Mouse (Mus musculus): ENCODE data around the gene Catip. TPM values are rescaled to one million over a fixed set of nuclear protein-coding genes. Genes with fewer than 3 reads are reported as not detected.

Catip gene
- polyA plus RNA-seq, 1 experiment: 3.1 TPM

GRCm38 (mm10) chr1:74386363-74386713, 24.4 kb downstream of the Catip start:
- TF ChIP-seq POLR2A (IDR thresholded peaks at IDR 0.05; ENCODE audit: borderline replicate concordance, extremely low read depth, insufficient read depth, insufficient read length, poor library complexity, severe bottlenecking) (no peak), CTCF (IDR thresholded peaks at IDR 0.05; ENCODE audit: borderline replicate concordance, extremely low read depth, insufficient read depth, insufficient read length) (no peak)
- DNase-seq (ENCODE audit: low read depth): no peak

- DNase-seq (ENCODE audit: low read depth): peak; percentile 98
- TF ChIP-seq POLR2A (IDR thresholded peaks at IDR 0.05; ENCODE audit: borderline replicate concordance, extremely low read depth, insufficient read depth, insufficient read length, poor library complexity, severe bottlenecking) (no peak), CTCF (IDR thresholded peaks at IDR 0.05; ENCODE audit: borderline replicate concordance, extremely low read depth, insufficient read depth, insufficient read length) (peak; percentile 44; the same call in 1 of the 2 replicates)
Measured at GRCm38 (mm10) chr1:74386714-74387385, 24.9 kb downstream of the Catip start.

DNA sequence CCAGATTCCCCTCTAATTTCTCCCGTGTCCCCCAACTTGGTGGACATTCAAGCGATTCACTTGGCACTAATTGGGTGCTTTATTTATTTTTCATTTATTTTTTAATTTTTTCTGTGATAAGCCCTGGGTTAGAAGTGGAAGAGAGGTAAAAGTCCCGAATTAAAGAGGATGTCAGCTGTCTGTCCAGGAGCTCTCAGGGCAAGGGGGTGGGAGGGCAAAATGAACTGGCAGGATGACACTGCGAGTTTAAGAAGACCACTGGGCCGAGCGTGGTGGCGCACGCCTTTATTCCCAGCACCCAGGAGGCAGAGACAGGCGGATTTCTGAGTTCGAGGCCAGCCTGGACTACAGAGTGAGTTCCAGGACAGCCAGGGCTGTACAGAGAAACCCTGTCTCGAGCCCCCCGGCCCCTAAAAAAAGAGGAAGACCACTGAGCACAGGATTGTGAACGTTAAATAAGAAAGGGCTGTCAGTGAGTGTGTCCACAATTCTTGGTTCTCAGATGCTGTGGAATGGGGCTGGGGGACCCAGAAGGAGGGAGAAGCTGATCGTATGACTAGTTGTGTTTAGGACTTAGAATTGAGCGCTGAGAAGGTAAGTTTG, 25.6 kb downstream of the Catip start:
- no peak for TF ChIP-seq POLR2A (IDR thresholded peaks at IDR 0.05; ENCODE audit: borderline replicate concordance, extremely low read depth, insufficient read depth, insufficient read length, poor library complexity, severe bottlenecking)
- TF ChIP-seq CTCF (IDR thresholded peaks at IDR 0.05; ENCODE audit: borderline replicate concordance, extremely low read depth, insufficient read depth, insufficient read length): no peak
- no peak for DNase-seq (ENCODE audit: low read depth)

- no peak for DNase-seq (ENCODE audit: low read depth)
- no peak for TF ChIP-seq CTCF (IDR thresholded peaks at IDR 0.05; ENCODE audit: borderline replicate concordance, extremely low read depth, insufficient read depth, insufficient read length)
- TF ChIP-seq POLR2A (IDR thresholded peaks at IDR 0.05; ENCODE audit: borderline replicate concordance, extremely low read depth, insufficient read depth, insufficient read length, poor library complexity, severe bottlenecking): no peak
Measured at GRCm38 (mm10) chr1:74388398-74388920, 26.6 kb downstream of the Catip start.

DNA sequence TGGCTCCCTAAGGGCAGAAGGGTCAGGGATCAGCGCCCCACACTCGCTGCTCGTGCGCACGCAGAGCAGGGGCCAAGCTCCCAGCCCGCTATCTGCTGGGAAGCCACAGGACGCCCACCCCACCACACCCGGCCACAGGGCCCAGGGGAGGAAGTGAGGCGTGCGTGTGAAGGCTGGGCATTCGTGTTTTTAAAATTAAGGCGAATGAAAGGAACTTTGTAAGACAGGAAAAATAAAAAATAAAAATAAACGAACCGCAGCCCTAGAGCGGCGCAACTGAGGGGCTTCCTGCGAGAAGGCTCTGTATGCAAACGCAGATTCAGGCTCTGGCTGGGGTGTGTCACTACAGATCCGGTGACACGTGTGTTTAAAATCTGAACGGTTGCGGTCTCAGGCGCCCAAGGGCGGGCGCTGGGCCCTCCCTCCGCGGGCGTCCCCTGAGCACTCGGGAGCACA, 28.0 kb downstream of the Catip start:
- TF ChIP-seq CTCF (IDR thresholded peaks at IDR 0.05; ENCODE audit: borderline replicate concordance, extremely low read depth, insufficient read depth, insufficient read length): no peak
- TF ChIP-seq POLR2A (IDR thresholded peaks at IDR 0.05; ENCODE audit: borderline replicate concordance, extremely low read depth, insufficient read depth, insufficient read length, poor library complexity, severe bottlenecking): no peak
- DNase-seq (ENCODE audit: low read depth): peak; percentile 27

- TF ChIP-seq CTCF (IDR thresholded peaks at IDR 0.05; ENCODE audit: borderline replicate concordance, extremely low read depth, insufficient read depth, insufficient read length) (peak; percentile 69), POLR2A (IDR thresholded peaks at IDR 0.05; ENCODE audit: borderline replicate concordance, extremely low read depth, insufficient read depth, insufficient read length, poor library complexity, severe bottlenecking) (no peak)
- peak; percentile 64 for DNase-seq (ENCODE audit: low read depth)
Measured at GRCm38 (mm10) chr1:74390287-74390906, 28.5 kb downstream of the Catip start.

GRCm38 (mm10) chr1:74390924-74391748, 29.2 kb downstream of the Catip start, which contains the start of gene Ctdsp1:
Ctdsp1 (plus strand) TSS chr1:74391509.
- TF ChIP-seq CTCF (IDR thresholded peaks at IDR 0.05; ENCODE audit: borderline replicate concordance, extremely low read depth, insufficient read depth, insufficient read length): no peak; the same call in 1 of the 2 replicates
- no peak for TF ChIP-seq POLR2A (IDR thresholded peaks at IDR 0.05; ENCODE audit: borderline replicate concordance, extremely low read depth, insufficient read depth, insufficient read length, poor library complexity, severe bottlenecking)

DNA sequence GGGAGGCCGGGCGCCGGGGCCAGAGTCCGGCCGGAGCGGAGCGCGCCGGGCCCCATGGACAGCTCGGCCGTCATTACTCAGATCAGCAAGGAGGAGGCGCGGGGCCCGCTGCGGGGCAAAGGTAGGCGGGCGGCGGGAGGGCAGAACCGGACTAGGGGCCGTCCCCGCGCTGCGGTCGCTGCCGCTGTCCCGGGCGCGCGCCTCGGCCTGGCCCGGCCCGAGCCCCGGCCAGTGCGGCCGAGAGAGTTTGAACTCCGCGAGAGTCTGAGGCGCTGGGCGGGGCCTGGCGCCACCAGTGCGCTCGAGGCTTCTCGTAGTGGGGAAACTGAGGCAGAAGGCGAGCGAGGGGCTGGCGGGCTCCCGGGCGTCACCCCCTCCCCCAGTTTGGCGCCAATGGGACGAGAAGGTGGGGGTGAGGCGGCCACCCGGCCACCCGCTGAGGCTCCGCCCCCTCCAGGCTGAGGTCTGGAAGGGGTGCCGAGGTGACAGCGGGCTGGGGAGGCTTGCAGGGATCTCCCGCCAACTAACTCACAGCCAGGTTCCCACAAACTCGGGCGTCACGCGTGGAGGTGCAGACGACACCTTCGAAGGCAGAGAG, 30.0 kb downstream of the Catip start:
- DNase-seq (ENCODE audit: low read depth): peak; percentile 53
- TF ChIP-seq POLR2A (IDR thresholded peaks at IDR 0.05; ENCODE audit: borderline replicate concordance, extremely low read depth, insufficient read depth, insufficient read length, poor library complexity, severe bottlenecking) (0 out of 2 replicates have a peak, but pooled peaks have one; percentile 30), CTCF (IDR thresholded peaks at IDR 0.05; ENCODE audit: borderline replicate concordance, extremely low read depth, insufficient read depth, insufficient read length) (no peak)

More at GRCm38 (mm10) chr1:74390924-74391748, 29.2 kb downstream of the Catip start, which contains the start of gene Ctdsp1:
- DNase-seq (ENCODE audit: low read depth): peak; percentile 98

- TF ChIP-seq CTCF (IDR thresholded peaks at IDR 0.05; ENCODE audit: borderline replicate concordance, extremely low read depth, insufficient read depth, insufficient read length) (no peak), POLR2A (IDR thresholded peaks at IDR 0.05; ENCODE audit: borderline replicate concordance, extremely low read depth, insufficient read depth, insufficient read length, poor library complexity, severe bottlenecking) (no peak)
- DNase-seq (ENCODE audit: low read depth): no peak
Measured at GRCm38 (mm10) chr1:74392446-74392994, 30.6 kb downstream of the Catip start.

- no peak for TF ChIP-seq CTCF (IDR thresholded peaks at IDR 0.05; ENCODE audit: borderline replicate concordance, extremely low read depth, insufficient read depth, insufficient read length)
- TF ChIP-seq POLR2A (IDR thresholded peaks at IDR 0.05; ENCODE audit: borderline replicate concordance, extremely low read depth, insufficient read depth, insufficient read length, poor library complexity, severe bottlenecking): no peak
Measured at GRCm38 (mm10) chr1:74393010-74393409, 31.1 kb downstream of the Catip start.

More at GRCm38 (mm10) chr1:74393010-74393409, 31.1 kb downstream of the Catip start:
- DNase-seq (ENCODE audit: low read depth): no peak

Data from brain, embryonic 14.5 days (tissue).